Mouse (Mus musculus) heart, embryonic 16.5 days (tissue): ENCODE results near the gene Rcor2. TPM values are rescaled to one million over a fixed set of nuclear protein-coding genes. Genes with fewer than 3 reads are reported as not detected.

Experiments
- ATAC-seq: fragments of 200-750 bp; cut with Nextera tagmentation; replicated peaks from 2 replicates; pipeline ENCODE4 v1.8.0; 2017; ENCODE audit warnings: moderate number of reproducible peaks; ENCODE audit not compliant: insufficient read depth, low FRiP score; ENCODE audit errors: extremely low read depth
- H3K27ac ChIP-seq: fragments of 300-500 bp; sonication (generic); 2 replicates; pipeline ENCODE4 v1.5.1; 2014; ENCODE audit warnings: mild to moderate bottlenecking, low read length, control low read depth, moderate library complexity
- H3K27me3 ChIP-seq: fragments of 300-500 bp; sonication (generic); 2 replicates; pipeline ENCODE4 v1.6.1; 2014; ENCODE audit warnings: low read length, mixed read lengths; ENCODE audit not compliant: control insufficient read depth, insufficient read depth
- H3K36me3 ChIP-seq: fragments of 300-500 bp; sonication (generic); 2 replicates; pipeline ENCODE4 v1.6.1; 2014; ENCODE audit not compliant: control insufficient read depth, insufficient read depth
- H3K4me1 ChIP-seq: fragments of 300-500 bp; sonication (generic); 2 replicates; pipeline ENCODE4 v1.6.1; 2014; ENCODE audit warnings: low read length, mixed read lengths; ENCODE audit not compliant: control insufficient read depth, insufficient read depth
- H3K4me2 ChIP-seq: fragments of 300-500 bp; sonication (generic); 2 replicates; pipeline ENCODE4 v1.6.1; 2014; ENCODE audit warnings: low read depth, mild to moderate bottlenecking, control low read depth, low read length
- H3K4me3 ChIP-seq: fragments of 300-500 bp; sonication (generic); 2 replicates; pipeline ENCODE4 v1.5.1; 2014; ENCODE audit warnings: mild to moderate bottlenecking, control low read depth, low read length
- H3K9ac ChIP-seq: fragments of 300-500 bp; sonication (generic); 2 replicates; pipeline ENCODE4 v1.6.1; 2014; ENCODE audit warnings: low read length, control low read depth
- H3K9me3 ChIP-seq: fragments of 300-500 bp; sonication (generic); replicated peaks from 2 replicates; pipeline ENCODE4 v1.6.1; 2016; ENCODE audit warnings: low read length; ENCODE audit not compliant: control insufficient read depth
- WGBS: fragments of 180-500 bp; shearing (Covaris S2); extraction: QIAGEN DNeasy Blood & Tissue Kit; methylation state at CpG from one replicate; pipeline ENCODE4 v1.1.7; 2014; 5-methylcytosine and 5-hydroxymethylcytosine counted together
- polyA plus RNA-seq: library from polyadenylated mRNA; unstranded; fragments of >200 nt; fragmentation: Nextera tagmentation; extraction: Ambion mirVana; gene quantifications from 2 replicates; pipeline ENCODE4 v1.2.1, GENCODE M21; 2015

The Rcor2 gene
- polyA plus RNA-seq, 1 experiment from 2014 or later, result 11.9 TPM

GRCm38 (mm10) chr19:7307995-7308770 is 41.1 kb downstream of the Rcor2 start:
- Histone ChIP-seq H3K4me3 (no peak overlapping the region), H3K36me3 (no peaks in the 10 kb centered on the region), H3K27me3 (no peaks in the 10 kb centered on the region), H3K4me1 (peaks cover 80% of the 10 kb centered on the region), H3K4me2 (0 out of 2 replicates have a peak overlapping the region, but pooled peaks have one; percentile 16), H3K27ac (peak overlapping the region; percentile 58), H3K9ac (peak overlapping the region; percentile 49; the same call in 1 of the 2 replicates), H3K9me3 (no peaks in the 10 kb centered on the region)
- WGBS, result 38% methylated on average over 8 of the region's 8 CpGs
- 0 out of 2 replicates have a peak, but pooled peaks have one; percentile 11 for ATAC-seq

- 0 out of 2 replicates have a peak overlapping the region, but pooled peaks have one; percentile 30 for H3K9ac ChIP-seq
- H3K4me1 ChIP-seq, result peaks cover 76% of the 10 kb centered on the region
- 35% methylated on average over 2 of the region's 2 CpGs for WGBS
- no peak; the same call in 1 of the 2 replicates for ATAC-seq
- peak overlapping the region; percentile 85 for H3K27ac ChIP-seq
- no peaks in the 10 kb centered on the region for H3K9me3 ChIP-seq
- H3K4me2 ChIP-seq, result peak overlapping the region; percentile 3; the same call in 1 of the 2 replicates
- H3K36me3 ChIP-seq, result no peaks in the 10 kb centered on the region
- no peak overlapping the region for H3K4me3 ChIP-seq
- H3K27me3 ChIP-seq, result no peaks in the 10 kb centered on the region
These were observed 42.7 kb downstream of the Rcor2 start for GRCm38 (mm10) chr19:7309738-7310330.

- Histone ChIP-seq H3K4me3 (no peak overlapping the region), H3K9ac (peak overlapping the region; percentile 44), H3K9me3 (no peaks in the 10 kb centered on the region), H3K27ac (peak overlapping the region; percentile 85), H3K27me3 (no peaks in the 10 kb centered on the region), H3K4me2 (peak overlapping the region; percentile 40), H3K36me3 (no peaks in the 10 kb centered on the region), H3K4me1 (peaks cover 74% of the 10 kb centered on the region)
- peak; percentile 55 for ATAC-seq
- WGBS, result 21% methylated on average over 5 of the region's 5 CpGs
These were observed 43.6 kb downstream of the Rcor2 start for GRCm38 (mm10) chr19:7310704-7311103.

GRCm38 (mm10) chr19:7311306-7311705 is 44.2 kb downstream of the Rcor2 start:
- Histone ChIP-seq H3K36me3 (no peaks in the 10 kb centered on the region), H3K9ac (peak overlapping the region; percentile 42; the same call in 1 of the 2 replicates), H3K4me3 (no peak overlapping the region), H3K27ac (peak overlapping the region; percentile 85), H3K4me2 (peak overlapping the region; percentile 40), H3K27me3 (no peaks in the 10 kb centered on the region), H3K4me1 (peaks cover 68% of the 10 kb centered on the region), H3K9me3 (no peaks in the 10 kb centered on the region)
- ATAC-seq, result peak; percentile 63
- WGBS, result 14% methylated on average over 10 of the region's 10 CpGs

GRCm38 (mm10) chr19:7313660-7314059 is 46.5 kb downstream of the Rcor2 start:
- Histone ChIP-seq H3K27ac (no peak overlapping the region), H3K9ac (no peak overlapping the region), H3K9me3 (no peaks in the 10 kb centered on the region), H3K4me2 (no peak overlapping the region), H3K36me3 (no peaks in the 10 kb centered on the region), H3K4me3 (no peak overlapping the region), H3K27me3 (no peaks in the 10 kb centered on the region), H3K4me1 (peaks cover 46% of the 10 kb centered on the region)
- WGBS, result 84% methylated on average over 2 of the region's 2 CpGs
- ATAC-seq, result no peak

- H3K36me3 ChIP-seq, result no peaks in the 10 kb centered on the region
- no peak overlapping the region for H3K9ac ChIP-seq
- H3K27ac ChIP-seq, result no peak overlapping the region
- ATAC-seq, result no peak
- no peaks in the 10 kb centered on the region for H3K9me3 ChIP-seq
- peaks cover 31% of the 10 kb centered on the region for H3K4me1 ChIP-seq
- H3K4me2 ChIP-seq, result no peak overlapping the region
- no peaks in the 10 kb centered on the region for H3K27me3 ChIP-seq
- no peak overlapping the region for H3K4me3 ChIP-seq
- WGBS, result 48% methylated on average over 8 of the region's 8 CpGs
These were observed 48.0 kb downstream of the Rcor2 start for GRCm38 (mm10) chr19:7314976-7315586.

- H3K36me3 ChIP-seq, result no peaks in the 10 kb centered on the region
- no peaks in the 10 kb centered on the region for H3K27me3 ChIP-seq
- no peak overlapping the region for H3K9ac ChIP-seq
- H3K4me3 ChIP-seq, result no peak overlapping the region
- no peak overlapping the region for H3K27ac ChIP-seq
- H3K9me3 ChIP-seq, result no peaks in the 10 kb centered on the region
- WGBS, result 83% methylated on average over 4 of the region's 4 CpGs
- no peak for ATAC-seq
- H3K4me1 ChIP-seq, result peaks cover 26% of the 10 kb centered on the region
- no peak overlapping the region for H3K4me2 ChIP-seq
These were observed 48.5 kb downstream of the Rcor2 start for GRCm38 (mm10) chr19:7315587-7315984.

- H3K4me2 ChIP-seq, result no peak overlapping the region
- H3K4me1 ChIP-seq, result peaks cover 14% of the 10 kb centered on the region
- no peak overlapping the region for H3K4me3 ChIP-seq
- H3K9ac ChIP-seq, result no peak overlapping the region
- H3K36me3 ChIP-seq, result no peaks in the 10 kb centered on the region
- no peak overlapping the region for H3K27ac ChIP-seq
- ATAC-seq, result no peak
- no peaks in the 10 kb centered on the region for H3K9me3 ChIP-seq
- no peaks in the 10 kb centered on the region for H3K27me3 ChIP-seq
- 81% methylated on average over 4 of the region's 4 CpGs for WGBS
These were observed 49.7 kb downstream of the Rcor2 start for GRCm38 (mm10) chr19:7316822-7317221.

- ATAC-seq, result no peak
- 80% methylated on average over 4 of the region's 4 CpGs for WGBS
These were observed 50.6 kb downstream of the Rcor2 start for GRCm38 (mm10) chr19:7317716-7318115.

More at GRCm38 (mm10) chr19:7317716-7318115, 50.6 kb downstream of the Rcor2 start:
- Histone ChIP-seq H3K9me3 (no peaks in the 10 kb centered on the region), H3K36me3 (no peaks in the 10 kb centered on the region), H3K27me3 (no peaks in the 10 kb centered on the region), H3K4me3 (no peak overlapping the region), H3K9ac (no peak overlapping the region), H3K4me2 (no peak overlapping the region), H3K27ac (no peak overlapping the region), H3K4me1 (peaks cover 7% of the 10 kb centered on the region; the same call in 1 of the 2 replicates)
